Mouse (Mus musculus) heart, embryonic 14.5 days (tissue): ENCODE measurements around the gene Gzmg. TPM values are rescaled to one million over a fixed set of nuclear protein-coding genes. Genes with fewer than 3 reads are reported as not detected.
"Not testable (repeated sequence)": the region's sequence is repeated elsewhere in the genome, so short reads cannot be mapped to it uniquely, and the experiment has no call there.

Experiments
- ATAC-seq: fragments of 200-750 bp; cut with Nextera tagmentation; 2 replicates; pipeline ENCODE4 v1.8.0; 2017; ENCODE audit warnings: low read depth, moderate TSS enrichment; ENCODE audit not compliant: insufficient number of reproducible peaks, insufficient read depth, low FRiP score
- H3K27ac ChIP-seq, 2 experiments: fragments of 200-500 bp in 1 of 2; fragments of 300-500 bp in 1 of 2; sonication (generic) in 1 of 2; replicated peaks in 1 of 2; 2 replicates each; pipeline ENCODE4 v1.5.1; 2012 to 2014; ENCODE audit warnings: low read depth in 2 of 2, low read length in 2 of 2, control low read depth in 1 of 2, mild to moderate bottlenecking in 1 of 2, mixed read lengths in 1 of 2; ENCODE audit not compliant: control insufficient read depth in 1 of 2, insufficient read depth in 1 of 2
- H3K27me3 ChIP-seq: fragments of 300-500 bp; sonication (generic); 2 replicates; pipeline ENCODE4 v1.6.1; 2014; ENCODE audit warnings: mild to moderate bottlenecking, low read length, control low read depth; ENCODE audit not compliant: control insufficient read depth, insufficient read depth
- H3K36me3 ChIP-seq: fragments of 300-500 bp; sonication (generic); 2 replicates; pipeline ENCODE4 v1.6.1; 2014; ENCODE audit warnings: mild to moderate bottlenecking, control low read depth, low read length, mixed read lengths; ENCODE audit not compliant: control insufficient read depth, insufficient read depth
- H3K4me1 ChIP-seq, 2 experiments: fragments of 200-500 bp in 1 of 2; fragments of 300-500 bp in 1 of 2; sonication (generic) in 1 of 2; 2 replicates each; pipeline ENCODE4 v1.6.1; 2012 to 2014; ENCODE audit warnings: low read length in 2 of 2, control low read depth in 1 of 2, mixed read lengths in 1 of 2; ENCODE audit not compliant: control insufficient read depth in 2 of 2, insufficient read depth in 2 of 2
- H3K4me2 ChIP-seq: fragments of 300-500 bp; sonication (generic); 2 replicates; pipeline ENCODE4 v1.6.1; 2014; ENCODE audit warnings: mild to moderate bottlenecking, low read length
- H3K4me3 ChIP-seq, 2 experiments: fragments of 200-500 bp in 1 of 2; fragments of 300-500 bp in 1 of 2; sonication (generic) in 1 of 2; 2 replicates each; pipeline ENCODE4 v1.5.1; 2012 to 2014; ENCODE audit warnings: low read length in 2 of 2, mild to moderate bottlenecking in 2 of 2, control low read depth in 1 of 2, low read depth in 1 of 2, moderate library complexity in 1 of 2; ENCODE audit not compliant: control insufficient read depth in 1 of 2, insufficient read depth in 1 of 2
- H3K9ac ChIP-seq: fragments of 300-500 bp; sonication (generic); 2 replicates; pipeline ENCODE4 v1.6.1; 2014; ENCODE audit warnings: mild to moderate bottlenecking, low read length
- H3K9me3 ChIP-seq: fragments of 300-500 bp; sonication (generic); 2 replicates; pipeline ENCODE4 v1.6.1; 2016; ENCODE audit warnings: low read length, control low read depth; ENCODE audit not compliant: control insufficient read depth
- WGBS: fragments of 180-500 bp; shearing (Covaris S2); extraction: QIAGEN DNeasy Blood & Tissue Kit; methylation state at CpG from one replicate; pipeline ENCODE4 v1.1.7; 2014; 5-methylcytosine and 5-hydroxymethylcytosine counted together
- polyA plus RNA-seq: library from polyadenylated mRNA; unstranded; fragments of >200 nt; fragmentation: Nextera tagmentation; extraction: Ambion mirVana; gene quantifications from 2 replicates; pipeline ENCODE4 v1.2.1, GENCODE M21; 2014

Gzmg gene
- polyA plus RNA-seq, 1 experiment from 2014 or later = not detected

DNA sequence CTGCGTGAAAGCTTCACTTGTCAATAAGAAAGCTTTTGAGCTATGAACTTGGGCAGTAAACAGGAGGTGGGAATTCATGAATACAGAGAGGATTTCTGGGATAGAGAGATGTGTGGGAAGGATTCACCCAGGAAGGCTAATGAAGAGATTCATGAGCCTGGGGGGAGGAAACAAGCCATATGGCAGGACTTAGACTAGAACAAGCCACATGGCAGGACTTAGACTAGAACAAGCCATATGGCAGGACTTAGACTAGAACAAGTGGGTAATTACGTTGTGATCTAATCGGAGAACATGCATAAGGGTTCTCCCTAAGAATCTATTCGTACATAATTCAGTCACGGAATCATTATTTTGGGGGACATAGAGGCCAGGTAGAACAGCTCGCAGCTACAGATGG is 14.0 kb upstream of the Gzmg start:
- H3K4me2 ChIP-seq = no peak overlapping the region

GRCm38 (mm10) chr14:56172744-56173143 is 13.4 kb upstream of the Gzmg start:
- no peak for ATAC-seq
- no peak overlapping the region for H3K4me3 ChIP-seq
- no peak overlapping the region for H3K4me2 ChIP-seq
- no peaks in the 10 kb centered on the region for H3K27me3 ChIP-seq
- no peaks in the 10 kb centered on the region for H3K9me3 ChIP-seq
- no peaks in the 10 kb centered on the region for H3K36me3 ChIP-seq
- H3K9ac ChIP-seq = no peak overlapping the region
- WGBS = 84% methylated on average over 5 of the region's 5 CpGs
- H3K4me1 ChIP-seq = no peaks in the 10 kb centered on the region
- H3K27ac ChIP-seq = no peak overlapping the region

More for the DNA sequence above, 14.0 kb upstream of the Gzmg start:
- Histone ChIP-seq H3K9me3 (no peaks in the 10 kb centered on the region), H3K9ac (no peak overlapping the region), H3K27me3 (no peaks in the 10 kb centered on the region), H3K27ac (no peak overlapping the region), H3K36me3 (no peaks in the 10 kb centered on the region), H3K4me1 (no peaks in the 10 kb centered on the region), H3K4me3 (no peak overlapping the region)
- WGBS = 85% methylated on average over 6 of the region's 6 CpGs
- ATAC-seq = no peak

DNA sequence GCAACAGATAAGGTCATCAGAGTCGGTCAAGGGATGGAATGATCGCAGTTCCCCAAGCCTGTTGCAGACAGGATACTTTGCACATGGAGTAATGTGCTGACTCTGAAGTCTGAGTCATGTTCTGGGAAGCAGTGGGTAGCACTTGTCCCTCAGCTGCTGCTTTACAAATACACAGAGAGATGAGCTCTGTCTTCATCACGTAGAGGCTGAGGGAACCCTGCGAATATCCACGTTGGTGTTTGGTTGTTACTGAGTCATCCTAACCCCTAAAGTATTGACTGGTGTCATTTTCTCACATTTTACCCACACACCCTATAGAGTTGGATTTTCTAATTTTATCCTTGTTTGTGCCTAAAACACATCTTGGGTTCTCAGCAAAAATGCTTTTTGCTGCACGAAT is 8.6 kb upstream of the Gzmg start:
- ATAC-seq = no peak

DNA sequence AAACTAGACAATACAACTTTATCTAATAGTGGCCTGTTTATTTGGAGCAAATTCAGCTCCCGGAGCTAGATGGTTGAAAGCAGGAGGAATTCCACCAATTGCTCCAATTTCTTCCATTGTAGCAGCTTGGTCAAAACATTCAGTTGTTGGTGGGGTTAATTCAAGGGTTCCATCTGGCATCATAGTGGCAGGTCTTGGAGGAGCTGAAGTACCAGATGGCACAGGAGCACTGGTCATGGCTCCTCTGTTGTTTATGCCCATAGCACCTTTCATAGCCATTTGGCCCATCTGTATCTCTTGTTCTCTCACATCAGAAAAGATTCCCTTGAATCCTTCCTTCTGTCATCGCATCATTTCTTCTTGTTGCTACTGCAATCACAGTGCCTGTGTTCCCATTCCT is 2.7 kb upstream of the Gzmg start:
- 74% methylated on average over 2 of the region's 2 CpGs for WGBS
- Histone ChIP-seq H3K4me1 (no peaks in the 10 kb centered on the region), H3K36me3 (no peaks in the 10 kb centered on the region), H3K9me3 (no peaks in the 10 kb centered on the region), H3K4me2 (no peak overlapping the region), H3K27me3 (no peaks in the 10 kb centered on the region), H3K4me3 (no peak overlapping the region), H3K27ac (no peak overlapping the region), H3K9ac (no peak overlapping the region)
- ATAC-seq = no peak

More for the DNA sequence above, 8.6 kb upstream of the Gzmg start:
- Histone ChIP-seq H3K9me3 (no peaks in the 10 kb centered on the region), H3K27ac (no peak overlapping the region), H3K36me3 (no peaks in the 10 kb centered on the region), H3K4me2 (no peak overlapping the region), H3K4me1 (no peaks in the 10 kb centered on the region), H3K27me3 (no peaks in the 10 kb centered on the region), H3K9ac (no peak overlapping the region), H3K4me3 (no peak overlapping the region)
- 68% methylated on average over 6 of the region's 6 CpGs for WGBS

DNA sequence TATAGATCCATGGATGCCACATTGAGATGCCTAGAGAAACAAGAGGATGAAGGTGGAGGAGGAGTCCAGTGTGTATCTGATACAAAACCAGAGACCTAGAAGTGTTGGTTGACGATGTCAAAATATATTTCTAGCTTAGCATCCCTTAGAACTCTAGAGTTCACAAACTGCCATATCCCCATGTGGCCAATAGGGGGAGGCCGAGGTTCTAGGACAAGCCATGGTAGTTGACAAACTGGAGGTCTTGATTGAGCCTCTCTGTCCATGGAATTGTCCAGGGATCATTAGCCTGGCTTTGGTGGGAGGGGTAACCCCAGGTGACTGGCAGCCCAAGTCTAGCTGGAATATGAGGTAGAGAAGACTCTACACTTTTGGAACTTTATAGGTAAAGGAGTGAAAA is 4.0 kb downstream of the Gzmg start:
- Histone ChIP-seq H3K4me3 (no peak overlapping the region), H3K4me1 (no peaks in the 10 kb centered on the region), H3K27me3 (no peaks in the 10 kb centered on the region), H3K36me3 (no peaks in the 10 kb centered on the region), H3K27ac (no peak overlapping the region), H3K9me3 (no peaks in the 10 kb centered on the region), H3K4me2 (no peak overlapping the region), H3K9ac (no peak overlapping the region)
- 73% methylated on average over 2 of the region's 2 CpGs for WGBS
- ATAC-seq = no peak

- not testable (repeated sequence) for H3K9me3 ChIP-seq, H3K27me3 ChIP-seq, H3K36me3 ChIP-seq, H3K4me3 ChIP-seq, H3K27ac ChIP-seq, H3K4me1 ChIP-seq, H3K9ac ChIP-seq, ATAC-seq, H3K4me2 ChIP-seq
- 75% methylated on average over 1 of the region's 1 CpGs for WGBS
Observed at GRCm38 (mm10) chr14:56133675-56134074, 25.7 kb downstream of the Gzmg start.

- not testable (repeated sequence) for H3K9me3 ChIP-seq, H3K36me3 ChIP-seq, H3K9ac ChIP-seq, H3K27me3 ChIP-seq, H3K4me3 ChIP-seq, H3K4me1 ChIP-seq, ATAC-seq, H3K4me2 ChIP-seq, H3K27ac ChIP-seq
- WGBS = 80% methylated on average over 2 of the region's 2 CpGs
Observed at GRCm38 (mm10) chr14:56132508-56132907, 26.9 kb downstream of the Gzmg start, which contains the start of gene Gzmd. Gzmd (minus strand) TSS chr14:56132608.

- no peak for ATAC-seq
- 40% methylated on average over 3 of the region's 3 CpGs for WGBS
- Histone ChIP-seq H3K4me1 (no peaks in the 10 kb centered on the region), H3K27me3 (no peaks in the 10 kb centered on the region), H3K27ac (no peak overlapping the region), H3K9ac (no peak overlapping the region), H3K4me3 (no peak overlapping the region), H3K36me3 (no peaks in the 10 kb centered on the region), H3K4me2 (no peak overlapping the region), H3K9me3 (no peaks in the 10 kb centered on the region)
Observed at GRCm38 (mm10) chr14:56128341-56128740, 31.0 kb downstream of the Gzmg start.
